9 mouse cellular contexts compared by ENCODE assay signal in genomic region chr12:4386077-4386719, GRCm38 (mm10).
DNase-seq lines count a peak whose midpoint lies in the region; ATAC-seq and TF ChIP-seq lines count a peak whose summit lies in the region.
"Had no signal": no experiment of that assay in that cellular context is flagged by ENCODE, and none has a peak within 500 bp of the region (broad histone marks: within the 10 kb centered on the region; RNA-seq: fewer than 3 reads in every experiment).

No protein-coding gene starts in this region.

- TF ChIP-seq CTCF in kidney, adult 2 months (conservative IDR thresholded peaks at IDR 0.05; ENCODE audit: insufficient read depth, insufficient read length, low read depth, low read length) = no peak

- 54% methylated on average over 3 of the region's 3 CpGs for WGBS in kidney, adult 2 months
- 83% methylated on average over 3 of the region's 3 CpGs for WGBS in kidney, embryonic 14.5 days
- WGBS in hindbrain, embryonic 11.5 days = 88% methylated on average over 3 of the region's 3 CpGs

- H3K4me3 ChIP-seq in kidney, adult 2 months (ENCODE audit: insufficient read depth, low read depth, low read length) = no peak overlapping the region
- no peak overlapping the region for H3K4me3 ChIP-seq in kidney, embryonic 14.5 days (ENCODE audit: low read length)
- H3K4me3 ChIP-seq in hindbrain, embryonic 11.5 days (ENCODE audit: low read depth, low read length) = no peak overlapping the region
- H3K4me3 ChIP-seq: liver, embryonic 13.5 days had no signal

- no peak for ATAC-seq in kidney, embryonic 14.5 days (ENCODE audit: low FRiP score, low TSS enrichment)
- no peak for ATAC-seq in hindbrain, embryonic 11.5 days (ENCODE audit: low FRiP score)

- no peaks in the 10 kb centered on the region for H3K36me3 ChIP-seq in kidney, adult 2 months (ENCODE audit: control insufficient read depth, insufficient read depth, low read length)
- H3K36me3 ChIP-seq in kidney, embryonic 14.5 days (ENCODE audit: control insufficient read depth, insufficient read depth, low read length) = no peaks in the 10 kb centered on the region
- H3K36me3 ChIP-seq in hindbrain, embryonic 11.5 days (ENCODE audit: control insufficient read depth, insufficient read depth, low read length) = no peaks in the 10 kb centered on the region
- H3K36me3 ChIP-seq: liver, embryonic 13.5 days had no signal

- H3K27ac ChIP-seq in kidney, adult 2 months (ENCODE audit: insufficient read depth, low read depth, low read length) = no peak overlapping the region
- H3K27ac ChIP-seq in kidney, embryonic 14.5 days (ENCODE audit: low read depth, low read length) = no peak overlapping the region
- H3K27ac ChIP-seq in hindbrain, embryonic 11.5 days (ENCODE audit: low read depth, low read length) = no peak overlapping the region
- H3K27ac ChIP-seq: liver, embryonic 13.5 days had no signal

- H3K27me3 ChIP-seq in kidney, adult 2 months (replicated peaks; ENCODE audit: control insufficient read depth, insufficient read depth, low read length) = no peaks in the 10 kb centered on the region
- H3K27me3 ChIP-seq in kidney, embryonic 14.5 days (ENCODE audit: control insufficient read depth, insufficient read depth, low read length) = no peaks in the 10 kb centered on the region
- H3K27me3 ChIP-seq in hindbrain, embryonic 11.5 days (ENCODE audit: control insufficient read depth, insufficient read depth, low read length) = no peaks in the 10 kb centered on the region
- H3K27me3 ChIP-seq: liver, embryonic 13.5 days had no signal

- no peak overlapping the region for H3K9ac ChIP-seq in kidney, embryonic 14.5 days (ENCODE audit: low read depth, low read length)
- H3K9ac ChIP-seq in hindbrain, embryonic 11.5 days (ENCODE audit: low read depth, low read length) = no peak overlapping the region
- H3K9ac ChIP-seq: liver, embryonic 13.5 days had no signal

- peak; percentile 50 for DNase-seq in kidney, adult 2 months
- peak; percentile 71 for DNase-seq in adrenal gland, postnatal 14 days
- peak; percentile 82 for DNase-seq in heart, postnatal 10 days
- DNase-seq in lung, postnatal 14 days = peak; percentile 59
- no peak for DNase-seq in cerebellum, adult 11 months
- no peak for DNase-seq in hindbrain, embryonic 11.5 days (ENCODE audit: low spot score)
- no peak for DNase-seq in cerebellum, adult 8-10 months
- DNase-seq: liver, embryonic 13.5 days had no signal

- intact Hi-C loops in heart, postnatal 10 days (cut with DNase I) = no loop called here

- H3K9me3 ChIP-seq in kidney, embryonic 14.5 days (ENCODE audit: control insufficient read depth, low read length) = no peaks in the 10 kb centered on the region
- no peaks in the 10 kb centered on the region for H3K9me3 ChIP-seq in hindbrain, embryonic 11.5 days (ENCODE audit: control insufficient read depth, low read length)
- H3K9me3 ChIP-seq: liver, embryonic 13.5 days had no signal

- H3K4me2 ChIP-seq in kidney, embryonic 14.5 days (replicated peaks; ENCODE audit: low read depth, low read length) = no peak overlapping the region
- H3K4me2 ChIP-seq in hindbrain, embryonic 11.5 days (replicated peaks; ENCODE audit: low read depth, low read length) = no peak overlapping the region
- H3K4me2 ChIP-seq: liver, embryonic 13.5 days had no signal

- H3K4me1 ChIP-seq in kidney, adult 2 months (ENCODE audit: control insufficient read depth, insufficient read depth, low read length) = no peaks in the 10 kb centered on the region; the same call in 1 of the 2 replicates
- no peaks in the 10 kb centered on the region for H3K4me1 ChIP-seq in kidney, embryonic 14.5 days (ENCODE audit: control insufficient read depth, insufficient read depth, low read length)
- no peaks in the 10 kb centered on the region for H3K4me1 ChIP-seq in hindbrain, embryonic 11.5 days (replicated peaks; ENCODE audit: control insufficient read depth, insufficient read depth, low read length)
- H3K4me1 ChIP-seq: liver, embryonic 13.5 days had no signal

- no peak for TF ChIP-seq POLR2A in kidney, adult 2 months (IDR thresholded peaks at IDR 0.05; ENCODE audit: low read depth, low read length)

Comparison
In these comparisons a context has a peak if more than half of its experiments do, and no peak if none do; other contexts are left out.
1. DNase-seq: peak in kidney, adult 2 months (single experiment), adrenal gland, postnatal 14 days (single experiment), heart, postnatal 10 days (2 of 2) and lung, postnatal 14 days (single experiment); none in cerebellum, adult 11 months (single experiment), hindbrain, embryonic 11.5 days (single experiment) and cerebellum, adult 8-10 months (single experiment).